Mouse (Mus musculus): ENCODE data around the gene Nfia. TPM values are rescaled to one million over a fixed set of nuclear protein-coding genes. Genes with fewer than 3 reads are reported as not detected.
A peak's percentile ranks its signal among the peaks of the same experiment; 100 is the strongest.

The Nfia gene
- polyA plus RNA-seq, 1 experiment from 2014 or later = 17.6 TPM

- WGBS = 23% methylated on average over 8 of the region's 8 CpGs
- Histone ChIP-seq H3K27ac (no peak overlapping the region), H3K27me3 (ENCODE audit: poor library complexity, severe bottlenecking) (peaks cover 82% of the 10 kb centered on the region), H3K4me3 (no peak overlapping the region), H3K9me3 (no peaks in the 10 kb centered on the region), H3K4me1 (peaks cover 77% of the 10 kb centered on the region), H3K36me3 (replicated peaks) (no peaks in the 10 kb centered on the region)
- no peak for DNase-seq (ENCODE audit: extremely low spot score, low spot score)
Measured at GRCm38 (mm10) chr4:97840227-97841062, 67.9 kb downstream of the Nfia start.

GRCm38 (mm10) chr4:97841063-97841595 is 68.6 kb downstream of the Nfia start:
- H3K9me3 ChIP-seq = no peaks in the 10 kb centered on the region
- no peaks in the 10 kb centered on the region for H3K36me3 ChIP-seq (replicated peaks)
- H3K27me3 ChIP-seq (ENCODE audit: poor library complexity, severe bottlenecking) = peaks cover 82% of the 10 kb centered on the region
- 49% methylated on average over 4 of the region's 4 CpGs for WGBS
- H3K4me1 ChIP-seq = peaks cover 84% of the 10 kb centered on the region
- no peak overlapping the region for H3K4me3 ChIP-seq
- no peak overlapping the region for H3K27ac ChIP-seq
- no peak for DNase-seq (ENCODE audit: extremely low spot score, low spot score)

DNA sequence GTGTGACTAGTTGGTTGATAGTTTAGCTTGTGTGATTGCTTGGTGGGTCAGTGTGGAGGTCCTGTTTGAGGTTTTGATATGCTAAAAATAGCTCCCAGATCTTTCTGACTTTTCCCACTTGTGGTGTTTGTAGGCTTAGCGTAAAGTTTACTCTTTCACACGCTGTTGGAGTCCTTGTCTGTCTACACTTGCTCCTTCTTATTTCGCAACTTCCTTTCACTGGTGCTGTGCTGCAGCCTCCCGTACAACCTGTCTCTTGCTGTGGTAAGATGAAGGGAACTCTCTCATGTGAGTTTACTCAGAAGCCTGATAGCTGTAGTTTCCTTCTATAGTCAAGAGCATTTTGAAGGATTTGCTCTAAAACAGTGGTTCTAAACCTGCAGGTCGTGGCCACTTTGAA is 69.2 kb downstream of the Nfia start:
- Histone ChIP-seq H3K4me3 (no peak overlapping the region), H3K4me1 (peaks cover 85% of the 10 kb centered on the region), H3K27me3 (ENCODE audit: poor library complexity, severe bottlenecking) (peaks cover 82% of the 10 kb centered on the region), H3K36me3 (replicated peaks) (no peaks in the 10 kb centered on the region), H3K9me3 (no peaks in the 10 kb centered on the region), H3K27ac (no peak overlapping the region)
- WGBS = 85% methylated on average over 5 of the region's 5 CpGs
- DNase-seq (ENCODE audit: extremely low spot score, low spot score) = no peak

DNA sequence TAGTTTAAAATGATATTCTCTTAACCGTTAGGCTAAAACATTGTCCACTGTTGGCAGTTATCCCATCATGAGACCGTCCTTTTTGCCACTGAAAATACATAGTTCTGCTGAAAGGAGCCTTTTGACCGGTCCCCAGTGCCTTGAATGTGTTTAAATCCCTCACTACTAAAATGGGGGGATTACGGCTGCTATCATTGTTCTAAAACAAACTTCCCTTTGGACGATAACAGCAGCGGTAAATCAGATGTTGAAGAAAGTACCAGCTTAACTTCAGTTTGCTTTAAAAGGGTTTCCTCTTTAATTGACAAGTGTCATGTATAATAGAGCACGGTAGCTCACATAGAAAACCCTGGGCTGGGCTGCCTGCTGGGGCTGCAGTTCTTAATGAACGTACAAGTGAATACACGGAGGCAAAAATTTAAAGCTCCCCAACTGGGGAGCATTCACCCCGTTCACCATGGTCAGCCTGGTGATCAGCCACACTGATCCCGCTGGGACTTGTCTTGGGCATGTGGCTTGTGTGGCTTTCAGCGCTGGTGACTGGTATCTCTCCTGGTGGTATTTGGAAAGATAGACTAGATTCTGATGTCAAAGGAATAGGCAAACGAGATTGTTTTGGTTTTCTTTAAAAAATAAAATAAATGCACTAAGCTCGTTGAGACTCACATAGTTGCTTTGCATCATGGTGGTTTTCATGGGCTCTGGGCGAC is 71.6 kb downstream of the Nfia start:
- WGBS = 26% methylated on average over 15 of the region's 15 CpGs
- H3K4me1 ChIP-seq = peaks cover 73% of the 10 kb centered on the region
- peak; percentile 53 for DNase-seq (ENCODE audit: extremely low spot score, low spot score)
- no peaks in the 10 kb centered on the region for H3K36me3 ChIP-seq (replicated peaks)
- H3K9me3 ChIP-seq = no peaks in the 10 kb centered on the region
- no peak overlapping the region for H3K4me3 ChIP-seq
- H3K27ac ChIP-seq = no peak overlapping the region
- peaks cover 82% of the 10 kb centered on the region for H3K27me3 ChIP-seq (ENCODE audit: poor library complexity, severe bottlenecking)

DNA sequence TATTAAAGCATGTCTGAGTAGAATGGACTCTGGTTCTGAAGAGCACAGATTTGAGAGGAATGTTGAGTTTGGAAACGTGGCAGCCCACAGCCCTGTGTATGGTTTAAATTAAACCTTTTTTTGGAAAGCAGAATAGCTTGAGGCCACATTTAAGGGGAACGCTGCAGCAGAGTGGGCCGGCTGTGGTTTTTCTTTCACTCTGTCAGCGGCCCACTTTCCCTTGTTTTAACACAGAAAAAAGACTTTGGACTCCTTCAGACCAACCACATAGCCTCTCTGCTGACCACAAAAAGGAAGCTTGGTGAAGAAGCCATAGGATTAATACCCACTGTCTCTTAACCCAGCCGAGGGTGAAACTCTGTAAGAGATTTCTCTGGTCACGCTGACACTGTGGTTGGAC is 72.4 kb downstream of the Nfia start:
- no peak for DNase-seq (ENCODE audit: extremely low spot score, low spot score)
- Histone ChIP-seq H3K27me3 (ENCODE audit: poor library complexity, severe bottlenecking) (peaks cover 81% of the 10 kb centered on the region), H3K4me3 (no peak overlapping the region), H3K4me1 (peaks cover 65% of the 10 kb centered on the region), H3K9me3 (no peaks in the 10 kb centered on the region), H3K36me3 (replicated peaks) (no peaks in the 10 kb centered on the region), H3K27ac (0 out of 2 replicates have a peak overlapping the region, but pooled peaks have one; percentile 37)
- 17% methylated on average over 6 of the region's 6 CpGs for WGBS

GRCm38 (mm10) chr4:97847653-97848052 is 75.1 kb downstream of the Nfia start:
- no peak for DNase-seq (ENCODE audit: extremely low spot score, low spot score)
- H3K27me3 ChIP-seq (ENCODE audit: poor library complexity, severe bottlenecking) = peaks cover 72% of the 10 kb centered on the region
- no peak overlapping the region for H3K27ac ChIP-seq

GRCm38 (mm10) chr4:97850991-97851390 is 78.5 kb downstream of the Nfia start:
- Histone ChIP-seq H3K36me3 (replicated peaks) (no peaks in the 10 kb centered on the region), H3K4me1 (peaks cover 9% of the 10 kb centered on the region), H3K9me3 (no peaks in the 10 kb centered on the region), H3K27ac (no peak overlapping the region), H3K27me3 (ENCODE audit: poor library complexity, severe bottlenecking) (peaks cover 49% of the 10 kb centered on the region), H3K4me3 (no peak overlapping the region)
- 92% methylated on average over 3 of the region's 3 CpGs for WGBS
- DNase-seq (ENCODE audit: extremely low spot score, low spot score) = no peak

More at GRCm38 (mm10) chr4:97847653-97848052, 75.1 kb downstream of the Nfia start:
- WGBS = 85% methylated on average over 5 of the region's 5 CpGs
- H3K4me3 ChIP-seq = no peak overlapping the region
- no peaks in the 10 kb centered on the region for H3K9me3 ChIP-seq
- no peaks in the 10 kb centered on the region for H3K36me3 ChIP-seq (replicated peaks)
- peaks cover 43% of the 10 kb centered on the region for H3K4me1 ChIP-seq

DNA sequence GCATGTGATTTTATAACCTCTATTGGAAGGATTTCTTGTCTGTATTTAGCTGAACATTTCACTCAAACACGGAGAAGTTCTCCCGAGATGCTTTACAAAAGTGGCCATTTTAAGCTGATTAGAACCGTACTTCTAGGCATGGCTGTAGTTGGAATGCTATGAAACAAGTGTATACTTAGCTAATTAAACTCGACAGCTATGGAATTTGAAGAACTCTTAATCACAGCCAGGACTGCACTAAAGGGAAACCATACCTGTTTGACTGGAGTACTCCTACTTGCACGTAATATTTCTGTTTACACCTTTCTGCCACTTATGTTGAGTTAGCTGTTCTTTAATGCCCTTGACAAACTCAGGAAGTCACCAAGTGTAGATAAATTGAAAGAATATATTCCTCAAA is 79.2 kb downstream of the Nfia start:
- H3K27me3 ChIP-seq (ENCODE audit: poor library complexity, severe bottlenecking) = peaks cover 42% of the 10 kb centered on the region
- H3K4me3 ChIP-seq = no peak overlapping the region
- no peak for DNase-seq (ENCODE audit: extremely low spot score, low spot score)
- WGBS = 69% methylated on average over 5 of the region's 5 CpGs
- no peaks in the 10 kb centered on the region for H3K36me3 ChIP-seq (replicated peaks)
- peaks cover 5% of the 10 kb centered on the region for H3K4me1 ChIP-seq
- no peaks in the 10 kb centered on the region for H3K9me3 ChIP-seq
- H3K27ac ChIP-seq = no peak overlapping the region

GRCm38 (mm10) chr4:97852626-97853025 is 80.1 kb downstream of the Nfia start:
- peaks cover 33% of the 10 kb centered on the region for H3K27me3 ChIP-seq (ENCODE audit: poor library complexity, severe bottlenecking)
- no peak overlapping the region for H3K4me3 ChIP-seq
- H3K36me3 ChIP-seq (replicated peaks) = no peaks in the 10 kb centered on the region
- no peak for DNase-seq (ENCODE audit: extremely low spot score, low spot score)
- 91% methylated on average over 2 of the region's 2 CpGs for WGBS
- H3K9me3 ChIP-seq = no peaks in the 10 kb centered on the region
- H3K27ac ChIP-seq = no peak overlapping the region
- no peaks in the 10 kb centered on the region for H3K4me1 ChIP-seq

- H3K4me3 ChIP-seq = no peak overlapping the region
- no peak for DNase-seq (ENCODE audit: extremely low spot score, low spot score)
- peaks cover 12% of the 10 kb centered on the region; the same call in 1 of the 2 replicates for H3K27me3 ChIP-seq (ENCODE audit: poor library complexity, severe bottlenecking)
- no peak overlapping the region for H3K27ac ChIP-seq
- no peaks in the 10 kb centered on the region for H3K4me1 ChIP-seq
- H3K9me3 ChIP-seq = no peaks in the 10 kb centered on the region
- 92% methylated on average over 4 of the region's 4 CpGs for WGBS
- no peaks in the 10 kb centered on the region for H3K36me3 ChIP-seq (replicated peaks)
Measured at GRCm38 (mm10) chr4:97854779-97855178, 82.2 kb downstream of the Nfia start.

GRCm38 (mm10) chr4:97855712-97856420 is 83.3 kb downstream of the Nfia start:
- Histone ChIP-seq H3K27ac (no peak overlapping the region), H3K4me3 (no peak overlapping the region), H3K36me3 (replicated peaks) (no peaks in the 10 kb centered on the region), H3K4me1 (no peaks in the 10 kb centered on the region), H3K9me3 (no peaks in the 10 kb centered on the region), H3K27me3 (ENCODE audit: poor library complexity, severe bottlenecking) (peaks cover 4% of the 10 kb centered on the region; the same call in 1 of the 2 replicates)
- WGBS = 95% methylated on average over 8 of the region's 8 CpGs
- no peak for DNase-seq (ENCODE audit: extremely low spot score, low spot score)

GRCm38 (mm10) chr4:97857549-97857948 is 85.0 kb downstream of the Nfia start:
- Histone ChIP-seq H3K9me3 (no peaks in the 10 kb centered on the region), H3K4me3 (no peak overlapping the region), H3K36me3 (replicated peaks) (no peaks in the 10 kb centered on the region), H3K4me1 (no peaks in the 10 kb centered on the region), H3K27me3 (ENCODE audit: poor library complexity, severe bottlenecking) (no peaks in the 10 kb centered on the region), H3K27ac (no peak overlapping the region)
- 94% methylated on average over 2 of the region's 2 CpGs for WGBS
- no peak for DNase-seq (ENCODE audit: extremely low spot score, low spot score)

All from forebrain, embryonic 10.5 days (tissue).